Mouse (Mus musculus): Measurements from ENCODE around the gene Ipo8. TPM values are rescaled to one million over a fixed set of nuclear protein-coding genes. Genes with fewer than 3 reads are reported as not detected.

The Ipo8 gene
- total RNA-seq, 4 experiments from 2014 or later = 46.4 to 58.6 (median 52.1) TPM

- no peak for DNase-seq (ENCODE audit: low spot score in 2 of 2)
These were observed 69.8 kb downstream of the Ipo8 start for GRCm38 (mm10) chr6:148761475-148761874.

- DNase-seq (ENCODE audit: low spot score in 2 of 2) = no peak
These were observed 74.7 kb downstream of the Ipo8 start for GRCm38 (mm10) chr6:148756535-148756934.

GRCm38 (mm10) chr6:148751400-148751799 is 79.9 kb downstream of the Ipo8 start:
- DNase-seq (ENCODE audit: low spot score in 2 of 2) = no peak

- DNase-seq (ENCODE audit: low spot score in 2 of 2) = no peak
These were observed 81.1 kb downstream of the Ipo8 start for GRCm38 (mm10) chr6:148750183-148750582.

- no peak for DNase-seq (ENCODE audit: low spot score in 2 of 2)
These were observed 90.6 kb downstream of the Ipo8 start for GRCm38 (mm10) chr6:148740521-148741226.

GRCm38 (mm10) chr6:148736390-148736789 is 94.9 kb downstream of the Ipo8 start:
- no peak for DNase-seq (ENCODE audit: low spot score in 2 of 2)

GRCm38 (mm10) chr6:148734012-148734411 is 97.3 kb downstream of the Ipo8 start:
- DNase-seq (ENCODE audit: low spot score in 2 of 2) = no peak

- no peak for DNase-seq (ENCODE audit: low spot score in 2 of 2)
These were observed 98.3 kb downstream of the Ipo8 start for GRCm38 (mm10) chr6:148732920-148733319.

GRCm38 (mm10) chr6:148728571-148728970 is 102.7 kb downstream of the Ipo8 start:
- no peak for DNase-seq (ENCODE audit: low spot score in 2 of 2)

GRCm38 (mm10) chr6:148727871-148728524 is 103.3 kb downstream of the Ipo8 start:
- DNase-seq (ENCODE audit: low spot score in 2 of 2) = no peak

- DNase-seq (ENCODE audit: low spot score in 2 of 2) = no peak
These were observed 106.8 kb downstream of the Ipo8 start for GRCm38 (mm10) chr6:148724453-148724852.

Other genes starting within 250 kb of the Ipo8 start
- 10 to 100 TPM in 2 of 4 experiments, 1 to 10 TPM in 2; 8.0 to 11.7 (median 10.1) TPM for gene Caprin2, start 64.8 kb upstream of the Ipo8 start, total RNA-seq (2022)
- gene Sinhcaf, start 115.0 kb upstream of the Ipo8 start, total RNA-seq (2022) = 1 to 10 TPM; 2.9 to 5.3 (median 4.0) TPM